Mouse (Mus musculus) heart, adult 18-20 months (tissue): ENCODE measurements around the gene Kirrel2. TPM values are rescaled to one million over a fixed set of nuclear protein-coding genes. Genes with fewer than 3 reads are reported as not detected.
A peak's percentile ranks its signal among the peaks of the same experiment; 100 is the strongest.

Experiments
- DNase-seq, 2 experiments: peaks; one replicate each; pipeline ENCODE4 v3.0.0; 2021 to 2022; ENCODE audit warnings: mixed read lengths in 1 of 2
- total RNA-seq, 2 experiments: library from RNA; stranded (reverse); gene quantifications; 2 replicates each; pipeline ENCODE4 v1.2.3; 2021

Kirrel2 gene
- total RNA-seq, 2 experiments from 2014 or later: not detected

- peak in 1 of 2 experiments; percentile 56 for DNase-seq
Observed at GRCm38 (mm10) chr7:30412735-30413147, 44.7 kb downstream of the Kirrel2 start.

- DNase-seq: no peak
Observed at GRCm38 (mm10) chr7:30411023-30411422, 46.5 kb downstream of the Kirrel2 start.

GRCm38 (mm10) chr7:30409789-30410188 lies 47.7 kb downstream of the Kirrel2 start:
- no peak for DNase-seq

GRCm38 (mm10) chr7:30408639-30409038 lies 48.9 kb downstream of the Kirrel2 start:
- DNase-seq: no peak

- DNase-seq: no peak
Observed at GRCm38 (mm10) chr7:30402343-30402742, 55.1 kb downstream of the Kirrel2 start.

GRCm38 (mm10) chr7:30399671-30400070 lies 57.8 kb downstream of the Kirrel2 start:
- no peak for DNase-seq

Other genes starting within 250 kb of the Kirrel2 start
- 10 to 100 TPM; 51.1 to 53.7 TPM for gene Polr2i, start 225.7 kb downstream of the Kirrel2 start, total RNA-seq
- 10 to 100 TPM; 57.8 to 68.2 TPM for gene Tbcb, start 225.4 kb downstream of the Kirrel2 start, total RNA-seq
- gene Ovol3, start 222.0 kb downstream of the Kirrel2 start, total RNA-seq: not detected
- gene Thap8, start 177.6 kb downstream of the Kirrel2 start, total RNA-seq: not detected
- under 1 TPM; 0.57 to 0.80 TPM for gene Wdr62, start 177.3 kb downstream of the Kirrel2 start, total RNA-seq
- gene Clip3, start 166.0 kb downstream of the Kirrel2 start, total RNA-seq: 1 to 10 TPM; 5.7 TPM
- 10 to 100 TPM; 26.2 to 27.8 TPM for gene Alkbh6, start 149.0 kb downstream of the Kirrel2 start, total RNA-seq
- gene Syne4, start 142.9 kb downstream of the Kirrel2 start, total RNA-seq: 1 to 10 TPM in 1 of 2 experiments, under 1 TPM in 1; 0.72 to 2.0 TPM
- 1 to 10 TPM in 1 of 2 experiments, under 1 TPM in 1; 0.45 to 1.1 TPM for gene E130208F15Rik, start 135.9 kb downstream of the Kirrel2 start, total RNA-seq
- gene Sdhaf1, start 133.8 kb downstream of the Kirrel2 start, total RNA-seq: 10 to 100 TPM; 13.3 to 13.5 TPM
- 1 to 10 TPM; 1.4 to 1.8 TPM for gene Lrfn3, start 94.9 kb downstream of the Kirrel2 start, total RNA-seq
- gene Tyrobp, start 43.9 kb downstream of the Kirrel2 start, total RNA-seq: 10 to 100 TPM; 18.9 to 22.2 TPM
- 1 to 10 TPM in 1 of 2 experiments, under 1 TPM in 1; 0.69 to 3.3 TPM for gene Hcst, start 37.8 kb downstream of the Kirrel2 start, total RNA-seq
- under 1 TPM; 0.35 to 0.87 TPM for gene Nfkbid, start 36.0 kb downstream of the Kirrel2 start, total RNA-seq
- gene Aplp1, start 12.2 kb downstream of the Kirrel2 start, total RNA-seq: 1 to 10 TPM; 2.8 to 3.4 TPM
- gene Nphs1, start 625 bp upstream of the Kirrel2 start, total RNA-seq: not detected
- not detected for gene Prodh2, start 35.9 kb upstream of the Kirrel2 start, total RNA-seq
- gene Arhgap33, start 77.4 kb upstream of the Kirrel2 start, total RNA-seq: under 1 TPM; 0.36 to 0.50 TPM
- 100 to 1,000 TPM; 845 to 870 TPM for gene Hspb6, start 94.5 kb upstream of the Kirrel2 start, total RNA-seq
- 1 to 10 TPM; 2.1 to 4.6 TPM for gene Proser3, start 94.6 kb upstream of the Kirrel2 start, total RNA-seq
- 10 to 100 TPM; 16.8 to 18.8 TPM for gene Lin37, start 102.1 kb upstream of the Kirrel2 start, total RNA-seq
- gene U2af1l4, start 105.6 kb upstream of the Kirrel2 start, total RNA-seq: 10 to 100 TPM; 61.2 to 65.9 TPM
- gene Gm49396, start 105.7 kb upstream of the Kirrel2 start, total RNA-seq: 1 to 10 TPM in 1 of 2 experiments, under 1 TPM in 1; 0.35 to 1.1 TPM
- 10 to 100 TPM; 80.1 to 84.4 TPM for gene Psenen, start 105.9 kb upstream of the Kirrel2 start, total RNA-seq
- under 1 TPM; 0.50 to 0.77 TPM for gene Igflr1, start 107.7 kb upstream of the Kirrel2 start, total RNA-seq
- 10 to 100 TPM; 13.6 to 18.3 TPM for gene Kmt2b, start 131.0 kb upstream of the Kirrel2 start, total RNA-seq
- gene Zbtb32, start 141.2 kb upstream of the Kirrel2 start, total RNA-seq: under 1 TPM in 1 of 2 experiments, not detected in 1; 0.21 TPM
- gene Upk1a, start 155.2 kb upstream of the Kirrel2 start, total RNA-seq: under 1 TPM in 1 of 2 experiments, not detected in 1; 0.26 TPM
- 1,000 to 10,000 TPM; 4,470 to 4,611 TPM for gene Cox6b1, start 168.5 kb upstream of the Kirrel2 start, total RNA-seq
- gene Etv2, start 178.2 kb upstream of the Kirrel2 start, total RNA-seq: not detected
- gene Rbm42, start 192.6 kb upstream of the Kirrel2 start, total RNA-seq: 10 to 100 TPM; 46.0 to 49.1 TPM
- 1 to 10 TPM; 4.4 to 6.2 TPM for gene Haus5, start 207.3 kb upstream of the Kirrel2 start, total RNA-seq
- under 1 TPM; 0.40 to 0.67 TPM for gene Pmis2, start 213.9 kb upstream of the Kirrel2 start, total RNA-seq
- gene 2200002J24Rik, start 241.2 kb upstream of the Kirrel2 start, total RNA-seq: not detected